Mouse (Mus musculus): ENCODE measurements around the gene Ahnak. TPM values are rescaled to one million over a fixed set of nuclear protein-coding genes. Genes with fewer than 3 reads are reported as not detected.
"Not testable (repeated sequence)": the region's sequence is repeated elsewhere in the genome, so short reads cannot be mapped to it uniquely, and the experiment has no call there.

Ahnak gene
- polyA plus RNA-seq, 1 experiment from 2014 or later, result 3.1 TPM

GRCm38 (mm10) chr19:8998546-8998945, 9.5 kb downstream of the Ahnak start:
- H3K4me3 ChIP-seq (ENCODE audit: low read depth, low read length), result no peak overlapping the region
- H3K27ac ChIP-seq (ENCODE audit: low read length), result no peak overlapping the region
- no peaks in the 10 kb centered on the region for H3K9me3 ChIP-seq (replicated peaks; ENCODE audit: control insufficient read depth, low read length)
- H3K27me3 ChIP-seq (ENCODE audit: control insufficient read depth, insufficient read depth, low read depth, low read length), result no peaks in the 10 kb centered on the region
- WGBS (ENCODE audit: insufficient replicate concordance), result 63% methylated on average over 6 of the region's 6 CpGs
- no peak overlapping the region for H3K9ac ChIP-seq (ENCODE audit: low read depth, low read length)
- H3K4me2 ChIP-seq (ENCODE audit: low read depth, low read length), result no peak overlapping the region
- ATAC-seq (ENCODE audit: low read depth), result no peak
- H3K4me1 ChIP-seq (ENCODE audit: control insufficient read depth, low read depth, low read length), result peaks cover 8% of the 10 kb centered on the region; the same call in 1 of the 2 replicates
- H3K36me3 ChIP-seq (ENCODE audit: control insufficient read depth, insufficient read depth), result no peaks in the 10 kb centered on the region

GRCm38 (mm10) chr19:8999223-8999622, 10.1 kb downstream of the Ahnak start:
- H3K36me3 ChIP-seq (ENCODE audit: control insufficient read depth, insufficient read depth), result no peaks in the 10 kb centered on the region

GRCm38 (mm10) chr19:9006915-9007314, 17.8 kb downstream of the Ahnak start:
- H3K27me3 ChIP-seq (ENCODE audit: control insufficient read depth, insufficient read depth, low read depth, low read length); H3K36me3 ChIP-seq (ENCODE audit: control insufficient read depth, insufficient read depth); H3K9ac ChIP-seq (ENCODE audit: low read depth, low read length); H3K27ac ChIP-seq (ENCODE audit: low read length); H3K4me1 ChIP-seq (ENCODE audit: control insufficient read depth, low read depth, low read length); H3K9me3 ChIP-seq (replicated peaks; ENCODE audit: control insufficient read depth, low read length); H3K4me3 ChIP-seq (ENCODE audit: low read depth, low read length); H3K4me2 ChIP-seq (ENCODE audit: low read depth, low read length); ATAC-seq (ENCODE audit: low read depth): not testable (repeated sequence)
- 75% methylated on average over 2 of the region's 2 CpGs for WGBS (ENCODE audit: insufficient replicate concordance)

More at GRCm38 (mm10) chr19:8999223-8999622, 10.1 kb downstream of the Ahnak start:
- WGBS (ENCODE audit: insufficient replicate concordance), result 75% methylated on average over 4 of the region's 4 CpGs
- H3K4me3 ChIP-seq (ENCODE audit: low read depth, low read length), result no peak overlapping the region
- H3K9me3 ChIP-seq (replicated peaks; ENCODE audit: control insufficient read depth, low read length), result no peaks in the 10 kb centered on the region
- H3K27me3 ChIP-seq (ENCODE audit: control insufficient read depth, insufficient read depth, low read depth, low read length), result no peaks in the 10 kb centered on the region
- H3K4me2 ChIP-seq (ENCODE audit: low read depth, low read length), result no peak overlapping the region
- H3K9ac ChIP-seq (ENCODE audit: low read depth, low read length), result no peak overlapping the region
- H3K27ac ChIP-seq (ENCODE audit: low read length), result no peak overlapping the region
- peaks cover 8% of the 10 kb centered on the region; the same call in 1 of the 2 replicates for H3K4me1 ChIP-seq (ENCODE audit: control insufficient read depth, low read depth, low read length)
- ATAC-seq (ENCODE audit: low read depth), result no peak

DNA sequence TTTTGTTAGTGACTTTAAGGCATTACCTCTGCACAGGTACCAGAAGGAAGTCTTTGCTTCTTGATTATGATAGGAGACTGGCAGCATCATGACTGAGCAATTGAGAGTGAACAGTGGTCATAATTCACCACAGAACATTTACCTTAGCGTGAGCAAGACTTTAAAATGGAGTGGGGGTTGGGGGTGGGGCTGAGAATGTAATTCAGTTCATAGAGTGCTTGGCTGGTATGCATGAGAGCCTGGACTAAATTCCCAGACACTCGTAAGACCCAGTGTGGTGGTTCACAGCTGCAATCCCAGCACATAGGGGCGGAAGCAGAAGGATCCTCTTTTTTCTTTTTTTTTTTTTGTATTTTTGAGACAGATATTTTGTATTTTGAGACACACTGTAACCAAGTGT, 30.2 kb downstream of the Ahnak start:
- no peak overlapping the region for H3K4me2 ChIP-seq (ENCODE audit: low read depth, low read length)
- ATAC-seq (ENCODE audit: low read depth), result no peak
- no peak overlapping the region for H3K27ac ChIP-seq (ENCODE audit: low read length)
- H3K4me3 ChIP-seq (ENCODE audit: low read depth, low read length), result no peak overlapping the region
- H3K4me1 ChIP-seq (ENCODE audit: control insufficient read depth, low read depth, low read length), result no peaks in the 10 kb centered on the region
- no peaks in the 10 kb centered on the region for H3K27me3 ChIP-seq (ENCODE audit: control insufficient read depth, insufficient read depth, low read depth, low read length)
- H3K9me3 ChIP-seq (replicated peaks; ENCODE audit: control insufficient read depth, low read length), result no peaks in the 10 kb centered on the region
- no peak overlapping the region for H3K9ac ChIP-seq (ENCODE audit: low read depth, low read length)
- H3K36me3 ChIP-seq (ENCODE audit: control insufficient read depth, insufficient read depth), result no peaks in the 10 kb centered on the region
- 67% methylated on average over 3 of the region's 3 CpGs for WGBS (ENCODE audit: insufficient replicate concordance)

DNA sequence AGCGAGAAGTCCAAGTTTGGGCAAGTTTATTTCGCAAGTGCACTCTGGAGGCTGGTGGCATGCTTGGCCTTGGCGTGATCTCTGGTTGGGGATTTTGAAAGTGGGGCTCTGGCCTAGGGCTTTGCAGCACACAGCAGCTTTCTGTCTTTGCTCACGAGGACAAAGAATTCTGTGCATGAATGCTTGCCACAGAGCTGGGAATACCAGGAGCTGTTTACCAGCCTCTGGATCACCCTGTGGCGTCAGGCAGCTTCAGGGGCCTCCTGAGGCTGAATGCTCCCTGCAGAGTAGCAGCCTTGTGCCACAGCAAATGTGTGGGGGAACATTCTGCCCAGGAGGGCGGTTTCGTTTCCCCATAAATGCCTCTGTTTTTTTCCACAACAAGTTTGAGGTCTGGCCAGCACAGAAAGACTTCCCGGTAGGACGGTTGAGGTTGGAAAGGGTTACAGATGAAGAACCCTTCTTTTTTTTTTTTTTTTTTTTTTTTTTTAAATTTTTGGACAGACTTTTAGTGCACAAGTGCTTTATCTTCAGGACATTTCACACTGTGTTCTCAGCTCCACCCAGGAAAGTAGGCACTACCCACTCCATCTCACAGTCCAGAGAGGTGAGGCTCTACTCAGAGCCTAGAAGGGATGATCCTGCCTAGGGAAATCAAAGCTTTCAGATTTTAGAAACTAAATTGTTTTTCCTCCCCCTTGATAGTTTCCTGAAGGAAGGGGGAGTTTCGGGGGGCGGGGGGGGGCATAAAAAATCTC, 34.1 kb downstream of the Ahnak start:
- H3K4me3 ChIP-seq (ENCODE audit: low read depth, low read length), result no peak overlapping the region
- no peaks in the 10 kb centered on the region for H3K9me3 ChIP-seq (replicated peaks; ENCODE audit: control insufficient read depth, low read length)
- no peaks in the 10 kb centered on the region for H3K4me1 ChIP-seq (ENCODE audit: control insufficient read depth, low read depth, low read length)
- no peak for ATAC-seq (ENCODE audit: low read depth)
- WGBS (ENCODE audit: insufficient replicate concordance), result 53% methylated on average over 11 of the region's 11 CpGs
- H3K27me3 ChIP-seq (ENCODE audit: control insufficient read depth, insufficient read depth, low read depth, low read length), result no peaks in the 10 kb centered on the region
- H3K27ac ChIP-seq (ENCODE audit: low read length), result no peak overlapping the region
- H3K36me3 ChIP-seq (ENCODE audit: control insufficient read depth, insufficient read depth), result no peaks in the 10 kb centered on the region
- no peak overlapping the region for H3K4me2 ChIP-seq (ENCODE audit: low read depth, low read length)
- H3K9ac ChIP-seq (ENCODE audit: low read depth, low read length), result no peak overlapping the region

DNA sequence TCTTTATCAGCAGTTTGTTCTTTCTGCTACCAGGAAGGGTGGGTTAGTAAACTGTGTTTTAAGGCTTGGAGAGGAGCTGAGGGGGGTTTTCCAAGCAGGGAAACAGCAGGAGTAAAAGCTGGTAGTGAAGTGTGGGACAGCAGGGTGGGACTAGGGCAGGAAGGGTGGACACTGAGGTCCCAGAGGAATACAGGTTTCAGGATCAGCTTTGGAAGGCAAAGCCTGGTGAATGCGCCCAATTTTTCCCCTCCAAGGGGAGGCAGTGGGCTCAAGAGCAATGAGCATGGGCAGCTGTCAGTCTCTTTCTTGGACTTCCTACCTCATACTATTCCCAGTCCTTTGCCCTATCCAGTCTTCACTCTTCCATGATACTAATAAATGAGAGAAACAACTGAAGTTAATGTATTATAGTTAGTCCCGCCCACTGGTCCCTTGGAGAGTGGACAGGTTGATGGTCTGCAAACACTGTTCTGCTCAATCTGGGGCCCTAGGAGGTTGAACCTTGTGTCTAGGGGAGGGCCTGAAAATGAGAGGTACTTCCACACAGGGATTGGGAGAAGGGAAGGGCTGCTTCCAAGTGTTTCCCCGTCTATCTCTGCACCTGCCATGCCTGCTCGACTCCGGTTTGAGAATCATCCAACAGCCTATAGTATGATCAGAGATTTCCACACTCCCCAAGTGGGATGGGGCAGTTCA, 36.6 kb downstream of the Ahnak start:
- no peaks in the 10 kb centered on the region for H3K36me3 ChIP-seq (ENCODE audit: control insufficient read depth, insufficient read depth)
- no peak overlapping the region for H3K4me3 ChIP-seq (ENCODE audit: low read depth, low read length)
- ATAC-seq (ENCODE audit: low read depth), result peak; percentile 72
- 68% methylated on average over 5 of the region's 5 CpGs for WGBS (ENCODE audit: insufficient replicate concordance)
- H3K27me3 ChIP-seq (ENCODE audit: control insufficient read depth, insufficient read depth, low read depth, low read length), result no peaks in the 10 kb centered on the region
- no peaks in the 10 kb centered on the region for H3K4me1 ChIP-seq (ENCODE audit: control insufficient read depth, low read depth, low read length)
- H3K4me2 ChIP-seq (ENCODE audit: low read depth, low read length), result no peak overlapping the region
- no peak overlapping the region for H3K9ac ChIP-seq (ENCODE audit: low read depth, low read length)
- no peaks in the 10 kb centered on the region for H3K9me3 ChIP-seq (replicated peaks; ENCODE audit: control insufficient read depth, low read length)
- H3K27ac ChIP-seq (ENCODE audit: low read length), result no peak overlapping the region

DNA sequence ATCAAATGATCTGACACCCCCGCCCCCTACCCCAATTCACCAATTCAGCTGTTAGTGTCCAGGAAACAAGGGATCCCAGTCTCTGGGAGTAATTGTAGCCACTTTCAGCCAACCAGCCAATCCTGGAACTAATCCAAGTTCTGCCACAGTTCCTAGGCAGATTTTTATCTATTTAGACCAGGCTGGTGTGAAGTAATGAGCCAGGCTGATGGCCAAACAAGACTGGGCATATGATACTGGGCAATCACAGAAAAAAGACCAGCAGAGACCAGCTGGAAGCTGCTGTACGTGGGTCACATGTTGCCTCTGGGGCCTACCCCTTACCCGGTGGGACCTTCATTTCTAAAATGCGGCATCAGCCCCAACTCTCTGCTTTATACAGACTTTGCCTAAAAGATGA, 37.5 kb downstream of the Ahnak start:
- 66% methylated on average over 4 of the region's 4 CpGs for WGBS (ENCODE audit: insufficient replicate concordance)

GRCm38 (mm10) chr19:9027795-9028194, 38.7 kb downstream of the Ahnak start:
- WGBS (ENCODE audit: insufficient replicate concordance), result 28% methylated on average over 5 of the region's 5 CpGs
- no peak overlapping the region for H3K27ac ChIP-seq (ENCODE audit: low read length)
- H3K9ac ChIP-seq (ENCODE audit: low read depth, low read length), result no peak overlapping the region
- no peaks in the 10 kb centered on the region for H3K36me3 ChIP-seq (ENCODE audit: control insufficient read depth, insufficient read depth)
- ATAC-seq (ENCODE audit: low read depth), result no peak
- no peak overlapping the region for H3K4me2 ChIP-seq (ENCODE audit: low read depth, low read length)
- H3K9me3 ChIP-seq (replicated peaks; ENCODE audit: control insufficient read depth, low read length), result no peaks in the 10 kb centered on the region
- no peaks in the 10 kb centered on the region for H3K27me3 ChIP-seq (ENCODE audit: control insufficient read depth, insufficient read depth, low read depth, low read length)
- no peak overlapping the region for H3K4me3 ChIP-seq (ENCODE audit: low read depth, low read length)
- no peaks in the 10 kb centered on the region; the same call in 1 of the 2 replicates for H3K4me1 ChIP-seq (ENCODE audit: control insufficient read depth, low read depth, low read length)

More for the DNA sequence above, 37.5 kb downstream of the Ahnak start:
- Histone ChIP-seq H3K4me3 (ENCODE audit: low read depth, low read length) (no peak overlapping the region), H3K27me3 (ENCODE audit: control insufficient read depth, insufficient read depth, low read depth, low read length) (no peaks in the 10 kb centered on the region), H3K36me3 (ENCODE audit: control insufficient read depth, insufficient read depth) (no peaks in the 10 kb centered on the region), H3K9ac (ENCODE audit: low read depth, low read length) (no peak overlapping the region), H3K4me1 (ENCODE audit: control insufficient read depth, low read depth, low read length) (no peaks in the 10 kb centered on the region), H3K27ac (ENCODE audit: low read length) (no peak overlapping the region), H3K9me3 (replicated peaks; ENCODE audit: control insufficient read depth, low read length) (no peaks in the 10 kb centered on the region), H3K4me2 (ENCODE audit: low read depth, low read length) (no peak overlapping the region)
- ATAC-seq (ENCODE audit: low read depth), result no peak

DNA sequence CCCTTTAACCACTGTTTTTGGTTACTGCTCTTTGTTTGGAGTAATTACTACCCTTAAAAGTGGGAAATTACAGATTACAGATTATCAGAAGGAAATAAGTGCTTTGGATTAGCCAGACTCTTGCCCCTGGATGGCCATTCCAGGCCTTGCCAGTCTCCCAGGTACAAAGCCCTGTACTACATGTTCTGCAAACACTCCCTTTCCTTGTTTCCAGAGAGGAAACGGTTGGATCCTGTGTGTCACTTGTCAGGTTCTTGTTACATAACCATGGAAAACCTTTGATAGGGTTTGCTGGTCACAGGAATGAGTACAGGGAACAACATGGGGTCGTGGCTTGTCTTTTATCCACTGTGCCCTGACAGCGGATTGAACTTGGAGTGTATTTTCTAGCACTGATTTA, 39.3 kb downstream of the Ahnak start:
- Histone ChIP-seq H3K9me3 (replicated peaks; ENCODE audit: control insufficient read depth, low read length) (no peaks in the 10 kb centered on the region), H3K4me3 (ENCODE audit: low read depth, low read length) (no peak overlapping the region), H3K27ac (ENCODE audit: low read length) (no peak overlapping the region), H3K4me2 (ENCODE audit: low read depth, low read length) (no peak overlapping the region), H3K27me3 (ENCODE audit: control insufficient read depth, insufficient read depth, low read depth, low read length) (no peaks in the 10 kb centered on the region), H3K9ac (ENCODE audit: low read depth, low read length) (no peak overlapping the region), H3K36me3 (ENCODE audit: control insufficient read depth, insufficient read depth) (no peaks in the 10 kb centered on the region), H3K4me1 (ENCODE audit: control insufficient read depth, low read depth, low read length) (peaks cover 2% of the 10 kb centered on the region; the same call in 1 of the 2 replicates)
- WGBS (ENCODE audit: insufficient replicate concordance), result 46% methylated on average over 3 of the region's 3 CpGs
- no peak for ATAC-seq (ENCODE audit: low read depth)

Data from liver, embryonic 16.5 days (tissue).